Mouse (Mus musculus) common myeloid progenitor, adult 5-6 weeks (primary cell): ENCODE measurements around the gene Ercc6. TPM values are rescaled to one million over a fixed set of nuclear protein-coding genes. Genes with fewer than 3 reads are reported as not detected.

ENCODE experiments used
- ATAC-seq: replicated peaks from 2 replicates; pipeline ENCODE4 v1.8.0; 2016; ENCODE audit warnings: low read depth, mild to moderate bottlenecking, moderate TSS enrichment, inconsistent platforms; ENCODE audit not compliant: poor library complexity, severe bottlenecking
- total RNA-seq: library from RNA; stranded (forward); fragments of 200-1000, 187-1606 nt; gene quantifications from 2 replicates; pipeline ENCODE4 v1.2.3, GENCODE M21; 2017

Gene Ercc6
- total RNA-seq, 1 experiment from 2014 or later, result 24.4 TPM

- ATAC-seq, result no peak
Observed at GRCm38 (mm10) chr14:32516086-32516485, 2.8 kb downstream of the Ercc6 start.

GRCm38 (mm10) chr14:32518543-32518942, 5.2 kb downstream of the Ercc6 start:
- no peak for ATAC-seq

- no peak for ATAC-seq
Observed at GRCm38 (mm10) chr14:32520400-32520926, 7.1 kb downstream of the Ercc6 start.

- ATAC-seq, result no peak
Observed at GRCm38 (mm10) chr14:32522336-32522735, 9.0 kb downstream of the Ercc6 start.

DNA sequence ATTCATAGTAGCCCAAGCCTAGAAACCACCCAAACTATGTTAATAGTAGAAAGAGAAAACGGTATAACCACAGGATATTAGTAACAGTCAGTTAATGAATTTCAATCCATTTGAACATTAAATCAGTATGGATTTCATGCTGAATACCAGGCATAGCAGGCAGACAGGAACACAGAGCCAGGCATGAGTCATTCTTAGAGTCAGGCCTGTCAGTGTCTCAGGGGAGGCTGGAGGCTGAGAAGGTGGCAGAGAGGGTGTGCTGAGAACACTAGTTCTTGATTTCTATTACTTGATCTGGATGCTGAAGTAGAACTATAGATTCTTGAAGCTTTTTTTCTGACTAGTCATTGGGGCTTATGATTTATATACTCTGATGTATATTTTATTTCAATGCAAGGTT, 10.8 kb downstream of the Ercc6 start:
- ATAC-seq, result no peak

DNA sequence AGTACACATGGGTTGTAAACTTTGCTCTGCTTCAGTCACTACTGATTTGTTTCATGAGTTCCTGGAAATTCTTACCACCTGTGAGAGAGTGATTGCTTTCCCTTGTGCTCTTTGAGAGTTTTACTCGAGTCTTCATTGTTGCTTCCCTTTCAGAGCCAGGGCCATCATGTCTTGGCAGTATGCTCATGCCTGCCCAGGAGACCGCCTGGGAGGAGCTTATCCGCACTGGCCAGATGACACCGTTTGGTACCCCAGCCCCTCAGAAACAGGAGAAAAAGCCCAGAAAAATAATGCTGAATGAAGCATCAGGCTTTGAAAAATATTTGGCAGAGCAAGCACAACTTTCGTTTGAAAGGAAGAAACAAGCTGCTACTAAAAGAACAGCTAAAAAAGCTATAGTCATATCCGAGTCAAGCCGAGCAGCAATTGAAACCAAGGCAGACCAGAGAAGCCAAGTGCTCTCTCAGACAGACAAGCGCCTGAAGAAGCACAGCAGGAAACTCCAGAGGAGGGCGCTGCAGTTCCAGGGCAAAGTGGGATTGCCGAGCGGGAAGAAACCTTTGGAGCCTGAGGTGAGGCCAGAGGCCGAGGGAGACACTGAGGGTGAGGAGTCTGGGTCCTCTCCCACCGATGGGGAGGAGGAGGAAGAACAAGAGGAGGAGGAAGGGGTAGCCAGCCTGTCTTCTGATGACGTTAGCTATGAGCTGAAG, 12.8 kb downstream of the Ercc6 start:
- no peak for ATAC-seq

GRCm38 (mm10) chr14:32527211-32527610, 13.9 kb downstream of the Ercc6 start:
- ATAC-seq, result no peak

DNA sequence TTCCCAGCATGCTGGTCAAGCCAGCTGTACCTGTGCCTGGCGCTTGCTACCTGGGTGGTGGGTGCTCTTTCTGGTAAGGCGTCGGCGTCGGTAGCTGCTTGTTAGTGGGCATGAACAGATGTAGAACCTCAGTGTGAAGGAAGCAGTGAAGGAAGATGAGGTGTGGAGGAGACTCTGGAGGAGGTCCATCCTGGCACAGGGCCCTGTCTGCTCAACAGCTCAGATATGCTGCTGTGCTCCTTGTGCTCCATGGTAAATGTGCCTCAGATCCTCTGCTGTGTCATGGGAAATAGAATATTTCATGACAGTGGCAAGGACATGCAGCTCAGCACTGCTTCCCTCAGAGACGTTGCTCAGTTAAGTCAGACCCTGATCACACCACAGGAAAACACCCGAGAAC, 15.7 kb downstream of the Ercc6 start:
- no peak for ATAC-seq

DNA sequence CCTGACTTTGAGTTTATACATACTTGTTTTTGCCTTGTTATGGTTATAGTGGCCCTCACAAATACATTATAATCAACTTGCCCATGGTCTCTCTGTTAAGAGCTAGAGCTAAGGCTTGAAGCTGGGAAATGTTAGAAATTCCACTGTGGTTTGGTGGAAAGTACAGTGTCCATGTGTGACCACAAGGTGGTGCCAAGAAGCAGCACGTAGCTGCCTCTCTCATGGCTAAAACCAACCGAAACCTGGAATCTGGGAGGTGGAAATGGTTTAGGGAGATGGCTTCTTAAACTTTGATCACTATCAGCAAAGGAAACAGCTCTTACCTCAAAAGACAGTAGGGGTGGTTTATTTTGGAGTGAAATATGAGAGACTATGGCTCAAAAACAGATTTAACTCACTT, 17.6 kb downstream of the Ercc6 start:
- peak; percentile 83 for ATAC-seq

- ATAC-seq, result no peak
Observed at GRCm38 (mm10) chr14:32531371-32531770, 18.1 kb downstream of the Ercc6 start.

DNA sequence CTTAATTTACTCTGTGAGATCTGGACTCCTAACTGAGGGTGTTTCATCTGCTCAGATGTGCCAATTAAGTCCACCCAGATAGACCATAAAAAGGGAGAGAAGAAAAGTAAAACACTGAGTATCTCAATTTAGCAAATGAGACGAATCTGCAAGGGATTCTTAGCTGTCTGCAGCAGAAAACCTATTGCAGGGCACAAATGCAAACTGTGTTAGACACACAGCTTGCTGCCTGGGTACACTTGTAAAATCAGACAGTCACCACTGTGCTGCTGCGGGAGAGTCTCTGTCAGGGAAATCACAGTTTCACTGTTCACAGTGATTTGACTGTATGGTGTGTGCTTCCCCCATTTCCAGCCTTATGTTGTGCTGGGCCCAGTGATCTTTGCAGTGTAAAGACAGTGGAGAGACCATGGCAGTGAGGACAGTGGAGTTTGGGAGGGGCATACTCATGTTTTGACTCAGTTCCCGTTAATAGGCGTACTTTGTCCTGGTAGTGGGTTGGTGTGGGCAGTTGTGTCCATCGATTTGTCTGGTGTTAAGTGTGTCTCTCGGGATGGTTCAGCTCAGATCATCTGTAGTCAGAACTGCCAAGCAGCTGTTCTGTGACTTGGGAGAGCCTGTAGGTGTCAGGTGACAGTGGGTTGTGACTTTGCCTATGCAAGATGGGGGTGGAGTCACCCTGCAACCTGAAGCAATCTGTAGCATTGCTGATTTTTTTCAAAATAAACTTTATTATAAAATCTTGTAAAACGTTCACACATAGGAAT, 19.2 kb downstream of the Ercc6 start:
- ATAC-seq, result no peak

GRCm38 (mm10) chr14:32533148-32533520, 19.8 kb downstream of the Ercc6 start:
- no peak for ATAC-seq

DNA sequence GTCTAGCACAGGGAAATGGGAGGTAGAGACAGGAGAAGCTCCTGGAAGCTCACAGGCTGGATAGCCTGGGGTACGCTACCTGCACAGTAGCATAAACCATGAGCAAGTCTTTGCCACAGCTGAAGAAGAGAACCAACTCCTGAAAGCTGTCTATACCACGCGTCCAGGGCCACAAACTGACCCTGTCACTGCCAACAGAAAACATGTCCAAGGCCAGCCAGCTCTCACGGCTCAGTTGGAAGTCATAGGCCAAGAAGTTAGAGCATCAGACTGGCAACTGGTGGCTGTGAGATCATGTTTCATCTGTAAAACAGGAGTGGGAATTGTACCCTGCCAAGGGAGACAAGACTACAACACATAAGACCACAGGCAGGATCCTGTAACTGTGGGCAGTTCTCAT, 20.3 kb downstream of the Ercc6 start:
- ATAC-seq, result no peak

DNA sequence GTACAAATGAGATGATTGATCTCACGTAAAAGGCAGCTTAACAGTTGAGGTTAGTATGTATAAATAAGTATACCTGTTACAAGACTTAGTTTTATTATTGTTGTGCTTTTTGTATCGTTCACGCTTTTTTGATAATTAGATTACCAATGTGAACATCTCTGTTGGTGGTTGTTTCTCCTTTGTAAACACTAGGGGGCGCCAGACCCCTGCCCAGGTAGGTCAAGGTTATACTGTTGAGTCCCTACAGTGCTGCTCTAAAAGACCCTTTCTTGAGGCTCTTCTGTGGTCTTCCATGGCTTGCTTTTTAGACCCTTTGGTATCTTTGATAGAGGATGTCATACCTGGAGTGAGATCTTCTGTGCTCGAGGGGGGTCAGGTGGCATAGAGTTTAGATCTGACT, 20.8 kb downstream of the Ercc6 start:
- no peak for ATAC-seq

DNA sequence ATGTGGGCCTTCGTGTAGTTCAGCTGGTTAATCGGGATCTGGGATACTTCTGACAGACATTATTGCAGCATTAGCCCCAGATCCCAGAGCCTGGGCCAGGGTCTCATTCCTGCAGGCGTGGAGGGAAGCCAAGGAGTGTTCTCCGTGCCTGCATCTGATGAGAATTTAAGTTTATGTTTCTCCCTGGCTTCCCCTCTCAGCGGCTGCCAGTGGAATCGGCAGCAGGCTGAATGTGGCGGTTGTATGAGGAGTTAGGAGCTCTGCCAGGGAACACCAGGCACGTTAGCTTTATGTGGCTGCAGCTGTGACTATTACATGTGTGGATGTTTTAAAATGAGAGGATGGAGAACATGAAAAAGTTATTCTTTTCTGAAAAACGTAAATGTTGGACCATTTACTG, 23.4 kb downstream of the Ercc6 start:
- ATAC-seq, result no peak

DNA sequence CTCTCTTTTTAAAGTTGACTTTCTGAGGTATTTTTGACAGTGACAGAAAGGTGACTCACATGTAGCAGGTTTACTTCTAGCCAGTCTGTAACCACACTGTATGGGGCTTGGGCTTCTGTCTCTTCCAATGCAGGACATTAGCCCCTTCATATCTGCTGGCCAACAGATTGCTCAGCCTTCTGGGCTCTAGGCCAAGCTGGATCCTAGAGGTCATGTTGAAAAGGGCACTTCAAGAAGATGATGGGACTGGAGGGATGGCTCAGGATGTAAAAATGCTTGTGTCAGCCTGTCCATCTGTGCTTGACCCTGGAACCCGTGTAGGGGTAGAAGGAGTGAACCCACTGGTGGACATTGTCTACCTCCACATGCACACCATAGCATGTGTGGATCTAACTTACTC, 24.8 kb downstream of the Ercc6 start:
- no peak for ATAC-seq

DNA sequence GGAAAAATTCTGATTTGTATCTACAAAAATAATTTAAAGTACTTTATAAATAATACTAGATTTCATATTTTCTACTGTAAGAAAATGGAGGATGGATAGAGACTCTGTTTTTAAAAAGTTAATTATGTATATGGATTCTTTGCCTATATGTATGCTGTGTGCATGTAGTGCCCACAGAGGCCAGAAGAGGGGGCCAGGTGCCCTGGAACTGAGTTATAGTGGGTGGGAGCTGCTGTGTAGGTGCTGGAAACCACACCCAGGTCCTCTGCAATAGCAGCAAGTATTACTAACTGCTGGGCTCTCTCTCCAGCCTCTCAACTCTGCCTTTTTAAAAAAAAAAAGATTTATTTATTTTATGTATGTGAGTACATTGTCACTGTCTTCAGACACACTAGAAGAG, 29.8 kb downstream of the Ercc6 start:
- ATAC-seq, result no peak

- ATAC-seq, result no peak
Observed at GRCm38 (mm10) chr14:32546676-32547075, 33.4 kb downstream of the Ercc6 start.

GRCm38 (mm10) chr14:32551854-32552253, 38.5 kb downstream of the Ercc6 start:
- ATAC-seq, result no peak

DNA sequence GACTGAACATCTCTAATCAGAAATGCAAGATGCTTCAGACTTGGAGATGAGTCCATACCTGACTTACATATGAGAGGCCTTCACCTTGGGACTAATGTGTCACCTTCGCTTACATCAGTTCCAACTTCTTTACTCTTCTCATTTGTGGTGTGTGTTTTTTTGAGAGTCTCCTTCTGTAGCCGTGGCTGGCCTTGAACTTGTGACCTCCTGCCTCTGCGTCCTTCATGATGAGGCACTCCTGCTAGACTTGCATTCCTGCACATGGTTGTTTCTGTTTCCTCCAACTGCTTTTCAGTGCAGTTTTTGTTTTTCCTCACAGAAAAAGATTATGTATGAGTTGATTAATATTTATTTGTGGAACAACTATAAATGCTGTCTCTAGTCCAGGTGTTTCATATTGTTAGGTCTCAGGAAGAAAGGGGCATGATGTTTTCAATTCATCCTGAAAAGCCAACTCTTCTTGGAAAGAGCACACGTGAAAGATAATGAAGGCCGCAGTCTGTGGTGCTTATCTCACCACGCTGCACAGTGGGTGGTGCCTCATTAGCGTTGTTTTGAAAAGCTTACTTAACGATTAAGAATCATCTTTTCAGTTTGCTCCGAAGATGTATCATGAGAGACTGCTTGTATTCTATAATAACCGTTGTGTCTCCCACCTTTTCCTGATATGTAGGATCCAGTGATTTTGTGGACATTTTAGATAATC, 40.0 kb downstream of the Ercc6 start:
- no peak for ATAC-seq
